Mouse (Mus musculus) lung, postnatal 0 days (tissue): Measurements from ENCODE around the gene Tspan18.
A peak's percentile ranks its signal among the peaks of the same experiment; 100 is the strongest.

Experiments used
- CTCF ChIP-seq: IDR thresholded peaks from 2 replicates; pipeline ENCODE4 v1.5.1; 2016; ENCODE audit warnings: antibody characterized with exemption, mild to moderate bottlenecking
- EP300 ChIP-seq: IDR thresholded peaks from 2 replicates; pipeline ENCODE4 v1.6.1; 2016; ENCODE audit warnings: antibody characterized with exemption, mild to moderate bottlenecking, control low read depth

DNA sequence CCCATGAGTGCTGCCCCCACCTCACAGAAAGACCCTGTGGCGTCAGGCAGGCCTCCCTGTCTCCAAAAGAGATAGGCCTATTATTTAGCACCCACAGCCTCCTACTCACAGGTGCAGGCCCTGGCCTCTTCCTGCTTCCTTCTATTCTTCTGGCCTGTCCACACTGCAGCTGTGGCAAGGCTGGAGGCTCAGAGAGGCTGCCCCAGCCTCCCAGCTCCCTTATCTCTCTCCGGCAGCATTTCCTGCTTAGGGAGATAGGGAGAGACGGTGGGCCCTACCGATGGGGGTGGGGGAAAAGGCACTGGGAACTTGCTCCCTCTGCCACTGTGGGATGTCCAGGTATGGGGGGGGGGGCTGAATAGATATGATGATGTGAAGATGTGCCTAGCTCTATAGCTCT lies 19.4 kb upstream of the Tspan18 start:
- TF ChIP-seq CTCF (no peak), EP300 (peak; percentile 69)
